Mouse (Mus musculus) erythroblast, embryonic 14.5 days (primary cell): ENCODE results near the gene Tldc1.

Source experiments
- GATA1 ChIP-seq: IDR thresholded peaks from 2 replicates; pipeline ENCODE4 v1.6.1; 2012; ENCODE audit warnings: low read length, inconsistent platforms, mixed read lengths
- TAL1 ChIP-seq: IDR thresholded peaks from 3 replicates; pipeline ENCODE4 v1.6.1; 2012; ENCODE audit warnings: low read length, inconsistent platforms, mixed read lengths

DNA sequence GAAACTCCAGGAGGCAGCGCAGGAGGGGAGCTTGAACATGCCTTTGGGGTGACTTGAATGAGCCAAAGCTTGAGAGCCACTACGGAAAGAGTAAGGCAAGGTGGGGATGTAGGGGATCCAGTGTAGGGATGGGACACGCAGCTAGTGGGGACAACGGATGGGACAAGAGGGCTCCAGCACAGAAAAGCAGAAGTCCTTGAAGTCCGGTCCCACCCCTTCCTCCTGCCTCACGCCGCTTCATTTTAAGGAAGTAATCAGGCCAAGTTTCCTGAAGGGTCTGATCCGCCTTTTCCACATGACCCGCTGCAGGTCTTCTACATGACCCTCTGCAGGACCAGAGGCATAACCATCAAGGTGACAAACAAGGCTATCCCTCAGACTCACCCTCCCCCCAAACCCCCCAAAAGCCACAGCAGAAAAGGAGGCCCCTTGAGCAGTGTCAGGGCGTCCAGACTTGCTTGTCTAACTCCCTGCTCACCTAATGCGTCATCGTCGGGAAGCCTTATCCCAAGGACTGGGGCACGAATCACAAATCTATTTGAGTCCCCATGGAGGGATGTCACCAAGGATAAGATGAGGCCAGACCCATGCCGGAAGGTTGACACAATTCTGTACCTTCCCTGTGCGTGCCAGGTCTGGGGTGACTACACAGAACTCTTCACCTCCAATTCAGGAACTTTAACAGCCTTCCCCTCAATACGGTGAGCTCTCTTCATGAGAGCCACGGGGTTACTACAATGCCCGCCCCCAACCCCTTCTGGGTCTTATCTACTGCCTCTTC is 47.9 kb upstream of the Tldc1 start:
- TF ChIP-seq TAL1, result no peak
- no peak for TF ChIP-seq GATA1
